Mouse (Mus musculus): ENCODE measurements around the gene Rasef. TPM values are rescaled to one million over a fixed set of nuclear protein-coding genes. Genes with fewer than 3 reads are reported as not detected.

The Rasef gene
- polyA plus RNA-seq, 1 experiment: not detected

DNA sequence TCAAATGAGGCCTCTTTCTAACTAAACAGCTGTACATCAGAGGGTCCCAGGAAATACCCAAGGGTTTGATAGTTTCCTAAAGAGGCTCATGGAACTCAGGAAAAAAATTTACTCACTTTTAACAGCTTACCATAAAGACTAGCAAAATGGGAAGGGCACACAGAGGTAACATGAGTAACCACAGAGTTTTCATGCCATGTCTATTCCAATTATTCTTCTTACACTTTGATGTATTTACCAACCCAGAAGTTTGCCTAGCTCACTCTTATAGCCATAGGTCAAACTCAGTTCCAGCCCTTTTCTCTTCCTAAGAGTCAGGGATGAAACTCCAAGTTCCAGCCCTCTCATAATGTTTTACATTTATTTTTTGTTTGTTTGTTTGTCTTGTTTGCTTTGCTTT is 18.8 kb downstream of the Rasef start:
- TF ChIP-seq USF1 (IDR thresholded peaks at IDR 0.05; ENCODE audit: low read depth): no peak
- H3K4me2 ChIP-seq (ENCODE audit: low read depth): no peak overlapping the region
- H3K4me3 ChIP-seq: no peak overlapping the region
- H3K36me3 ChIP-seq (ENCODE audit: control insufficient read depth, insufficient read depth): no peaks in the 10 kb centered on the region
- no peak overlapping the region for H3ac ChIP-seq (ENCODE audit: control insufficient read depth, insufficient read length)
- no peaks in the 10 kb centered on the region for H3K27me3 ChIP-seq (ENCODE audit: control insufficient read depth, insufficient read depth, insufficient read length)
- no peaks in the 10 kb centered on the region for H3K79me2 ChIP-seq (ENCODE audit: control insufficient read depth, insufficient read depth)

DNA sequence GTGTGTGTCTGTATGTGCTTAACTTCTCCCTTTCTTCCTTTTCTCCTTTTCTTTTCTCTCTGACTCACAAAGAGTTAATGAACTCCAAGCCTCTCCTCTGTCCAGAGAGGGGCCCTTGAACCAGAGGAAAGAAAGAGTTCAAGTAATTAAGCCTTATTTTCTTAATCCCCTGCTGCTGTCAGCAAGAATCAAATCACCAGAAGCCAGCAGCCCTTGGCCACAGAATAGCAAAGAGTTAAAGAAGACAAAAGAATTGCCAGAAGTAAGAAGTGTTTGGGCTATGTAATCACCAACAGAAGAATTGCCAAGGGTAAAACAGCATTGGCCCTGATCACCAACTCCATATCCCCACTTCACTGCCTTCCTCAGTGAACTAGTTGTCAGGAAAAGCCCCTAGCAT is 20.2 kb downstream of the Rasef start:
- H3K36me3 ChIP-seq (ENCODE audit: control insufficient read depth, insufficient read depth): no peaks in the 10 kb centered on the region
- H3K79me2 ChIP-seq (ENCODE audit: control insufficient read depth, insufficient read depth): no peaks in the 10 kb centered on the region
- H3ac ChIP-seq (ENCODE audit: control insufficient read depth, insufficient read length): no peak overlapping the region
- TF ChIP-seq MYOD1 (IDR thresholded peaks at IDR 0.05; ENCODE audit: control insufficient read depth in 1 of 3, insufficient read length in 2 of 3, low read depth in 2 of 3) (no peak), MAX (IDR thresholded peaks at IDR 0.05; ENCODE audit: low read depth) (no peak), POLR2A (IDR thresholded peaks at IDR 0.05; ENCODE audit: insufficient read length, low read depth) (no peak), POLR2AphosphoS2 (IDR thresholded peaks at IDR 0.05; ENCODE audit: insufficient read length, low read depth) (no peak), TCF12 (IDR thresholded peaks at IDR 0.05; ENCODE audit: insufficient read depth, poor library complexity, severe bottlenecking) (no peak), CEBPB (IDR thresholded peaks at IDR 0.05; ENCODE audit: insufficient read depth, poor library complexity, severe bottlenecking) (no peak), E2F4 (IDR thresholded peaks at IDR 0.05; ENCODE audit: insufficient read depth) (no peak), TCF3 (IDR thresholded peaks at IDR 0.05; ENCODE audit: insufficient read length, low read depth) (no peak), MYOG (IDR thresholded peaks at IDR 0.05; ENCODE audit: control insufficient read depth in 1 of 3, insufficient read depth in 1 of 3, insufficient read length in 2 of 3, low read depth in 2 of 3) (no peak), USF1 (IDR thresholded peaks at IDR 0.05; ENCODE audit: low read depth) (no peak), REST (IDR thresholded peaks at IDR 0.05; ENCODE audit: insufficient read depth, insufficient read length) (no peak), SRF (IDR thresholded peaks at IDR 0.05; ENCODE audit: control insufficient read depth, insufficient read length, low read depth) (no peak)
- H3K4me2 ChIP-seq (ENCODE audit: low read depth): no peak overlapping the region
- H3K27me3 ChIP-seq (ENCODE audit: control insufficient read depth, insufficient read depth, insufficient read length): no peaks in the 10 kb centered on the region
- no peak overlapping the region for H3K4me3 ChIP-seq

DNA sequence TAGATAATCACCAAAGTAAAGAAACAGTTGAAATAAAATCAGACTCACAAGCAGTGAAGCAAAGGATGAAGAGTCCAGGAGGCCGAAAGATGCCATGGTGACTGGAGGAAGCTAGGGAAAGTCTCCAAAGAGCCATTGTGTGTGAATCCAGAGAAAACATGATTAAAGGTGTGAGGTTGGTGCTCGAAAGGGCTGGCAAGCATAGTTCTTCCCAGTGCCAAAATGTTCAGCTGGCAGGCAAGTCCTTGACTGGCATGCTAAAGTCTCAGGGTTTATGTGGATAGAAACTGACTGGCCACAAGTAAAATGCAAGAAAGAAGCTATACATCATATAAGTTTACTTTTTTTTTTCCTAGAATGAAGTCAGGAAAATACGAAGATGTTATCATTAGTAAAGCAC is 22.6 kb downstream of the Rasef start:
- Histone ChIP-seq H3K36me3 (ENCODE audit: control insufficient read depth, insufficient read depth) (no peaks in the 10 kb centered on the region), H3K4me2 (ENCODE audit: low read depth) (no peak overlapping the region), H3K4me3 (no peak overlapping the region), H3ac (ENCODE audit: control insufficient read depth, insufficient read length) (no peak overlapping the region), H3K27me3 (ENCODE audit: control insufficient read depth, insufficient read depth, insufficient read length) (no peaks in the 10 kb centered on the region), H3K79me2 (ENCODE audit: control insufficient read depth, insufficient read depth) (no peaks in the 10 kb centered on the region)
- TF ChIP-seq CEBPB (IDR thresholded peaks at IDR 0.05; ENCODE audit: insufficient read depth, poor library complexity, severe bottlenecking): no peak

DNA sequence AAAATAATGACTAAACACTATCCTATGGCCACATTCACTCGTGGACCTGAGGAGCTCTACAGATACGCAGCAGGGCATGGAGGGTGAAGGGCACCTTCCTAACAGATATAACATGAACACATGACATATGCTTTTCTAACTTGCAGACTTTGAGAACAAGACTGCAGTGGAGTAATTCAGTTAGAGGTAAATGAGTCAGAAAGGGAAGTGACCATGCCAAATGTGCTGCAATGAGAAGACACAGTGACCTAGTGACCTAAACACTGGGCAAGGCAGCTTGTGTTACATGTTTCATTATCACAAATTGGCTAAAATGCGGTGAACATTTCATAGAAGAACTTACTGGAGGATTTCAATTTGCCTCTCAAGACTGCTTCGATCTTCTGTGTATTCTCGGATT is 42.6 kb downstream of the Rasef start:
- no peak overlapping the region for H3K4me2 ChIP-seq (ENCODE audit: low read depth)
- no peaks in the 10 kb centered on the region for H3K27me3 ChIP-seq (ENCODE audit: control insufficient read depth, insufficient read depth, insufficient read length)
- no peak overlapping the region for H3K4me3 ChIP-seq
- H3K79me2 ChIP-seq (ENCODE audit: control insufficient read depth, insufficient read depth): no peaks in the 10 kb centered on the region
- no peak overlapping the region for H3ac ChIP-seq (ENCODE audit: control insufficient read depth, insufficient read length)
- TF ChIP-seq USF1 (IDR thresholded peaks at IDR 0.05; ENCODE audit: low read depth) (no peak), POLR2AphosphoS2 (IDR thresholded peaks at IDR 0.05; ENCODE audit: insufficient read length, low read depth) (no peak), TCF3 (IDR thresholded peaks at IDR 0.05; ENCODE audit: insufficient read length, low read depth) (no peak), MAX (IDR thresholded peaks at IDR 0.05; ENCODE audit: low read depth) (no peak)
- H3K36me3 ChIP-seq (ENCODE audit: control insufficient read depth, insufficient read depth): no peaks in the 10 kb centered on the region

DNA sequence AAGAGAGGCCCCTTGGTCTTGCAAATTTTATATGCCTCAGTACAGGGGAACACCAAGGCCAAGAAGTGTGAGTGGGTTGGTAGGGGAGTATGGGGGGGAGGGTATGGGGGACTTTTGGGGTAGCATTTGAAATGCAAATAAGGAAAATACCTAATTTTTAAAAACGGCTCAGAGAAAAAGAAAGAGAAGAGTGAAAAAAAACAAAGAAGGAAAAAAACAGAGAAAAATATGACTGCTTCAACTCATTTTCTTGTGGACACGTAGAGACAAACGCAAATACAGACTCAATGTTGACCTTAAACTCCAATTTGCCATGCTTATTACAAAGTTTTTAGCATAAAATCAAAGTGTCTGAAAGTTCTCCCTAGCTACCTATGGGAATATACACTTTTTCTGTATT is 51.4 kb downstream of the Rasef start:
- TF ChIP-seq E2F4 (IDR thresholded peaks at IDR 0.05; ENCODE audit: insufficient read depth) (no peak), MYOG (IDR thresholded peaks at IDR 0.05; ENCODE audit: control insufficient read depth in 1 of 3, insufficient read depth in 1 of 3, insufficient read length in 2 of 3, low read depth in 2 of 3) (no peak), TCF12 (IDR thresholded peaks at IDR 0.05; ENCODE audit: insufficient read depth, poor library complexity, severe bottlenecking) (no peak), CEBPB (IDR thresholded peaks at IDR 0.05; ENCODE audit: insufficient read depth, poor library complexity, severe bottlenecking) (no peak), POLR2A (IDR thresholded peaks at IDR 0.05; ENCODE audit: insufficient read length, low read depth) (no peak), REST (IDR thresholded peaks at IDR 0.05; ENCODE audit: insufficient read depth, insufficient read length) (no peak), TCF3 (IDR thresholded peaks at IDR 0.05; ENCODE audit: insufficient read length, low read depth) (no peak), SRF (IDR thresholded peaks at IDR 0.05; ENCODE audit: control insufficient read depth, insufficient read length, low read depth) (no peak), MYOD1 (IDR thresholded peaks at IDR 0.05; ENCODE audit: control insufficient read depth in 1 of 3, insufficient read length in 2 of 3, low read depth in 2 of 3) (no peak), USF1 (IDR thresholded peaks at IDR 0.05; ENCODE audit: low read depth) (no peak)

DNA sequence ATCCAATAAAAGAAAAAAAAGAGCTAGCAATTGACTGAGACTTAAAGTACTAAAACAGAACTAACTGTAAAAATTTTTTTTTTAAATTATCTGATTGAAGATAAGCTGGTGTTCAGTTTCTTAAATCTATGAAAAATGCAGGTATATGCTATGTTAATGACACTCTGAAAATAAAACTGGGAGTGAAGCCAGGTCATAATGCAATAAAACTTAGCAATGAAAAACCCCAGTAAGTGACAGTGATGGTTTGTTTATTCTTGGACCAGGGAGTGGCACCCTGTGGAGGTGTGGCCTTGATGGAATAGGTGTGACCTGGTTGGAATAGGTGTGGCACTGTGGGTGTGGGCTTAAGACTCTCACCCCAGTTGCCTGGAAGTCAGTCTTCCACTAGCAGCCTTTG is 71.0 kb downstream of the Rasef start:
- Histone ChIP-seq H3K79me2 (ENCODE audit: control insufficient read depth, insufficient read depth) (no peaks in the 10 kb centered on the region), H3K36me3 (ENCODE audit: control insufficient read depth, insufficient read depth) (no peaks in the 10 kb centered on the region), H3K4me2 (ENCODE audit: low read depth) (no peak overlapping the region), H3K27me3 (ENCODE audit: control insufficient read depth, insufficient read depth, insufficient read length) (no peaks in the 10 kb centered on the region), H3K4me3 (no peak overlapping the region), H3ac (ENCODE audit: control insufficient read depth, insufficient read length) (no peak overlapping the region)
- TF ChIP-seq MAX (IDR thresholded peaks at IDR 0.05; ENCODE audit: low read depth): no peak

More for the DNA sequence above, 51.4 kb downstream of the Rasef start:
- Histone ChIP-seq H3K4me3 (no peak overlapping the region), H3K36me3 (ENCODE audit: control insufficient read depth, insufficient read depth) (no peaks in the 10 kb centered on the region), H3ac (ENCODE audit: control insufficient read depth, insufficient read length) (no peak overlapping the region), H3K27me3 (ENCODE audit: control insufficient read depth, insufficient read depth, insufficient read length) (no peaks in the 10 kb centered on the region), H3K4me2 (ENCODE audit: low read depth) (no peak overlapping the region), H3K79me2 (ENCODE audit: control insufficient read depth, insufficient read depth) (no peaks in the 10 kb centered on the region)
